Mouse (Mus musculus): Measurements from ENCODE around the gene Rapgef4.

Gene Rapgef4

GRCm38 (mm10) chr2:71980771-71981342 lies at the start of gene Rapgef4:
TSS of gene Rapgef4 (plus strand) at chr2:71981240.
- peak; percentile 5 for DNase-seq (ENCODE audit: low read depth, low spot score)

GRCm38 (mm10) chr2:71934046-71934445 lies 47.0 kb upstream of the Rapgef4 start:
- DNase-seq (ENCODE audit: low read depth, low spot score) = no peak

- no peak for DNase-seq (ENCODE audit: low read depth, low spot score)
Observed at GRCm38 (mm10) chr2:71936711-71937110, 44.3 kb upstream of the Rapgef4 start.

- no peak for DNase-seq (ENCODE audit: low read depth, low spot score)
Observed at GRCm38 (mm10) chr2:71937649-71938308, 43.3 kb upstream of the Rapgef4 start.

- DNase-seq (ENCODE audit: low read depth, low spot score) = no peak
Observed at GRCm38 (mm10) chr2:71938716-71939393, 42.2 kb upstream of the Rapgef4 start.

GRCm38 (mm10) chr2:71941005-71941720 lies 39.9 kb upstream of the Rapgef4 start:
- no peak for DNase-seq (ENCODE audit: low read depth, low spot score)

- no peak for DNase-seq (ENCODE audit: low read depth, low spot score)
Observed at GRCm38 (mm10) chr2:71941721-71942087, 39.3 kb upstream of the Rapgef4 start.

- no peak for DNase-seq (ENCODE audit: low read depth, low spot score)
Observed at GRCm38 (mm10) chr2:71951212-71951611, 29.8 kb upstream of the Rapgef4 start.

- DNase-seq (ENCODE audit: low read depth, low spot score) = peak; percentile 47
Observed at GRCm38 (mm10) chr2:71955637-71956036, 25.4 kb upstream of the Rapgef4 start.

- DNase-seq (ENCODE audit: low read depth, low spot score) = no peak
Observed at GRCm38 (mm10) chr2:71956463-71956862, 24.6 kb upstream of the Rapgef4 start.

- DNase-seq (ENCODE audit: low read depth, low spot score) = no peak
Observed at GRCm38 (mm10) chr2:71957951-71958350, 23.1 kb upstream of the Rapgef4 start.

GRCm38 (mm10) chr2:71958393-71958792 lies 22.6 kb upstream of the Rapgef4 start:
- DNase-seq (ENCODE audit: low read depth, low spot score) = no peak

- DNase-seq (ENCODE audit: low read depth, low spot score) = no peak
Observed at GRCm38 (mm10) chr2:71964216-71964615, 16.8 kb upstream of the Rapgef4 start.

- DNase-seq (ENCODE audit: low read depth, low spot score) = no peak
Observed at GRCm38 (mm10) chr2:71965476-71965875, 15.6 kb upstream of the Rapgef4 start.

- peak; percentile 57 for DNase-seq (ENCODE audit: low read depth, low spot score)
Observed at GRCm38 (mm10) chr2:71966737-71967136, 14.3 kb upstream of the Rapgef4 start.

GRCm38 (mm10) chr2:71967855-71968254 lies 13.2 kb upstream of the Rapgef4 start:
- DNase-seq (ENCODE audit: low read depth, low spot score) = no peak

- no peak for DNase-seq (ENCODE audit: low read depth, low spot score)
Observed at GRCm38 (mm10) chr2:71973646-71974045, 7.4 kb upstream of the Rapgef4 start.

GRCm38 (mm10) chr2:71974143-71974846 lies 6.7 kb upstream of the Rapgef4 start:
- no peak for DNase-seq (ENCODE audit: low read depth, low spot score)

GRCm38 (mm10) chr2:71979981-71980380 lies 1.1 kb upstream of the Rapgef4 start:
- DNase-seq (ENCODE audit: low read depth, low spot score) = no peak

GRCm38 (mm10) chr2:71981343-71981851 lies 357 bp downstream of the Rapgef4 start:
- DNase-seq (ENCODE audit: low read depth, low spot score) = peak; percentile 7

GRCm38 (mm10) chr2:71981896-71982295 lies 856 bp downstream of the Rapgef4 start:
- no peak for DNase-seq (ENCODE audit: low read depth, low spot score)

All from forelimb bud, embryonic 11.5 days (tissue).